Mouse (Mus musculus) cortical plate, adult 2 months (tissue): Measurements from ENCODE around the gene 1500009C09Rik. TPM values are rescaled to one million over a fixed set of nuclear protein-coding genes. Genes with fewer than 3 reads are reported as not detected.

Experiments
- H3K27ac ChIP-seq: fragments of 200-500 bp; 2 replicates; pipeline ENCODE4 v1.5.1; 2012; ENCODE audit warnings: low read length, control low read depth, inconsistent platforms; ENCODE audit not compliant: insufficient read depth
- H3K4me1 ChIP-seq: fragments of 200-500 bp; 2 replicates; pipeline ENCODE4 v1.6.1; 2011; ENCODE audit warnings: low read length; ENCODE audit not compliant: control insufficient read depth, insufficient read depth
- H3K4me3 ChIP-seq: fragments of 200-500 bp; 2 replicates; pipeline ENCODE4 v1.5.1; 2011; ENCODE audit warnings: mild to moderate bottlenecking, low read length, control low read depth; ENCODE audit not compliant: insufficient read depth
- CTCF ChIP-seq: fragments of 200-500 bp; IDR thresholded peaks from 2 replicates; pipeline ENCODE4 v1.5.1; 2011; ENCODE audit warnings: mild to moderate bottlenecking, control low read depth, low read length; ENCODE audit not compliant: insufficient read depth; ENCODE audit errors: extremely low read depth
- POLR2A ChIP-seq: fragments of 200-500 bp; IDR thresholded peaks from 2 replicates; pipeline ENCODE4 v1.6.1; 2011; ENCODE audit warnings: mild to moderate bottlenecking, low read length, control low read depth; ENCODE audit not compliant: insufficient read depth; ENCODE audit errors: extremely low read depth
- polyA plus RNA-seq: library from polyadenylated mRNA; depleted of rRNA; stranded (reverse); fragments of >200 nt; gene quantifications from 2 replicates; pipeline ENCODE4 v1.2.3, GENCODE M21; 2012

The 1500009C09Rik gene
- polyA plus RNA-seq, 1 experiment, result 155 TPM

DNA sequence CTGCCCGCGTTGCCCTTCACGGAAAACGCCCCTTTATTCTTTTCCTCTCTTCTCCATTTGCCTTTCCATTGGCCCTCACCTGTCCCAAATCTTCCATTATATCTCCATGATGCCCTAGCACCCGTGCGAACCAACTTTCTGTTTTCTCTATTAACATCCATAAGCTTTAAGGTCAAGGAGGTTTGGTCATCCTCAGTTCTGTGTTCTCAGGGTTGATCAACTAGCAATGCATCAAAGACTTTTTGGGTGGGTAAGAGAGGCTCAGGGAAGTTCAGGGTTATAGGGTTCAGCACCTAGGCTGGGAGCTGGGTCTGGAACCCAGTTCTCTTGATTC is 22.4 kb downstream of the 1500009C09Rik start, which contains the start of gene Sept3:
Gene Sept3 (plus strand): TSS at position 301 of the 334 bp plus-strand sequence.
- Histone ChIP-seq H3K4me3 (peak within 1 kb of the TSS; percentile 87), H3K27ac (peak within 1 kb of the TSS; percentile 79), H3K4me1 (peaks cover 7% of the 10 kb centered on the region)
- TF ChIP-seq CTCF (no peak), POLR2A (no peak)

DNA sequence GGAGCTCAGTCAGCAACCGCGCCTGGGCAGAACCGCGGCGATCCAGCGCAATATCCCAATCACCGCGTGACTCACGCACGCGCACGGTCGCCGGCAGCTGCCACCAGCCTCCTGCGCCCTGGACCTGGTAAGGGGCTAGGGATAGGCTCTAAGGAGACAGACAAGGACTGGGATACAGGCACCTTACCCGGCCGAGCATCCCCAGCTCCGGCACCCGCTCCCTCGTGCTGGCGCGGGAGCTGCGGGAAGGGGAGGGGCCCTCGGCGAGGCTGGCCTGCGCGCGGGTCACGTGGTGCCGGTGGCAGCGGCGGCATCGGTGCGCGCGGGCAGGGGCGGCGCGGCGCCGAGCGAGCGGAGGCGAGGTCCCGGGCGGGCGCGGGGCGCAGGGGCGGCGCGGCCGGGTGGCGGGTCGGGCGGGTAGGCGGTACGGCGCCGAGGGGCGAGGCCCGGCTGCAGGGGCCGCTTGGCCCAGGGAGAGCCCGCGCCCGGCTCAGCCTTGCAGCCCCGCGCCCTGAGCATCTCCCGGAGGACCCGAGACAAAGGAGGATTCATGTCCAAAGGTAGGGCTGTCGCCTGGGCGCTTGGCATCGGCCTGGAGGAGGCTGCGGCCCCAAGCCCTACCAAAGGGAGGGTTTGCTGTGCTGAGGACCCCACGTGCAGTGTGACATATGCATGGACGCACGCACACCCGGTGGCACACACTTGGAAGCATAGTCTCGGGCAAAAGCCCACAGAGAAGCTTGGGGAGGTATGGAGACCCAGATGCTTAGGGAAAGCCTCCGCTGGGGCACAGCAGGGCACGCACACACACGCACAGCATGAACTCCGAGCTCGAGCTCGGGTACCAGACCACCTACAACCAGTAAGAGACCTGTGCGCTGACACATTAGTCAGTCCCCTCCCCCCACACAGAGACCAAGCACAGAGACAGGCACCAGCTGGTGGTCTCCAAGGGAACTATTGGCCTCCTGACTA is 23.0 kb downstream of the 1500009C09Rik start:
- Histone ChIP-seq H3K4me1 (peaks cover 7% of the 10 kb centered on the region), H3K4me3 (peak overlapping the region; percentile 87), H3K27ac (peak overlapping the region; percentile 79)
- TF ChIP-seq CTCF, result no peak
- peak; percentile 74 for TF ChIP-seq POLR2A

DNA sequence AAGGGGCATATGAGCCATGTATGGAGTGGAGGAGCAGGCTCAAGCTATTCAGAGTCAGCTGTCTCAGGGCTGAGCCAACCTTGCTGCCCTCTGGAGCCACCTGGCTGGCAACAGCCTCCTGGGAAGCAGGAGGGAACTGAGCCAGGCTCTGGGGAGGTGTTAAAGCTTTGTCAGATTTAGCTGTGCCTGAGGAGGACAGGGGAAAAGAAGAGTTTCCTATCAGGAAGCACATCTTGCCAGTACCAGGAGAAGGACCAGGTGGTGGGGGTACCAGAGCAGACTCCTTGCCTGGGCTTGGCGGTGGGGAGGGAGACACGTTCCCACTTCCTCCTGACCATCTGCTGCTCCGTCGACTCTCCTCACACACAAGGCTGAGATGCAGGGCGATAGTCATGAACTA is 25.4 kb downstream of the 1500009C09Rik start:
- 0 out of 2 replicates have a peak overlapping the region, but pooled peaks have one; percentile 9 for H3K27ac ChIP-seq
- no peak for TF ChIP-seq CTCF
- no peak for TF ChIP-seq POLR2A
- H3K4me3 ChIP-seq, result no peak overlapping the region; the same call in 1 of the 2 replicates
- H3K4me1 ChIP-seq, result peaks cover 9% of the 10 kb centered on the region

DNA sequence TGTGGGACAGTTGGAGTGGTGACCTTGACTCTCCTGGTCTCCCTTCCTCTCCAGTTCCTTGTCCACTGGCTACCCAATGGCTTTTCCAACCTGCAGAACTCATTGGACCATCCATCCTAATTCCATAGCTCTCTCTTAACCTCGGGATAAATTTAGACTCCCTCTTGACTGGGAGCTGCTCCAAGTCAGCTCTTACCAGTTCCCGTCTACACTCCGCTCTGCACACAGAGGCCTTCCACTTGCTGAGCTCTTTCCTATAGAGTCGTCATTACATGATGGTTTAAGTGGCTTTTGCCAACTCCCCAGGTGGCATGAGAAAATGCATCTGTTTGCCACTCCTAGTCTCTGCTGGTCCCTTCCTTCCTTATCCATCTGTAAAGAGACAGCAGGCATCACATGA is 28.4 kb downstream of the 1500009C09Rik start:
- Histone ChIP-seq H3K4me1 (peaks cover 9% of the 10 kb centered on the region), H3K27ac (no peak overlapping the region)
- TF ChIP-seq POLR2A, result no peak
- no peak for TF ChIP-seq CTCF

DNA sequence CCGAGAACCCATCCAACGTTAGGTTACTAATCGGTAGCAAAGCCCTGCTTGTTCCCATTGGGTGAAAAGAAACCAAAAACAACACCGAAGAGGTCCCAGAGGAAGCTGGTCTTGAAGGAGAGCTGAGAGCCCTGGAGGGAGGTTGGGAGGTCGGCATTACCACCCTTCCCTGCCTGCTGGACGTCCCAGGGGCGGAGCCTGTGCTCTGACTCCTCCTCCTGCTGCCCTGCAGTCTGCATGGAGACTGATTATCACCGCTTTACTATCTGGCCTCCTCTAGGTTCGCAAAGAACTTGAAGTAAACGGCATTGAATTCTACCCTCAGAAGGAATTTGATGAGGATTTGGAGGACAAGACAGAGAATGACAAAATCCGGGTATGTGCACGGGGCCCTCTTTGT is 34.0 kb downstream of the 1500009C09Rik start:
- no peak for TF ChIP-seq POLR2A
- TF ChIP-seq CTCF, result no peak
- H3K4me1 ChIP-seq, result no peaks in the 10 kb centered on the region

More for the DNA sequence above, 28.4 kb downstream of the 1500009C09Rik start:
- H3K4me3 ChIP-seq, result no peak overlapping the region

DNA sequence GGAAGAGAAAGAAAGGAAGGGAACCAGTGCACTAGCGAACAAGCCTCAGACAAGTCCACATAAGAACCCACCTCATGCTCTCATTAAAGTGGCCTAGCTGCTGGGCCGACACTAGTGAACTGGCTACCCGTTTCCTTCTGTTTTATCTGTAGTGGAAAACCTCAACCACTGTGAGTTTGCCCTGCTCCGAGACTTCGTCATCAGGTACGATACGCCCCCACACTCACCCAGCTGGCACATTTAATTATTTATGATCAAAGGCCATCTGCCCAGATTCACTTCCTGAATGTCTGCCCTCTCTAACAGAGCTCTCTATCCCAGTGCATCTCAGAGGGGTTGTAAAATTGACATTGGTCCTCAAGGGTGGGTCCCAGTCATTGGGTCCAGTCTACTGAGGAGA is 38.1 kb downstream of the 1500009C09Rik start:
- Histone ChIP-seq H3K4me1 (peaks cover 4% of the 10 kb centered on the region; the same call in 1 of the 2 replicates), H3K27ac (no peak overlapping the region), H3K4me3 (no peak overlapping the region)
- TF ChIP-seq CTCF (no peak), POLR2A (no peak)

More for the DNA sequence above, 34.0 kb downstream of the 1500009C09Rik start:
- no peak overlapping the region for H3K27ac ChIP-seq
- no peak overlapping the region for H3K4me3 ChIP-seq

DNA sequence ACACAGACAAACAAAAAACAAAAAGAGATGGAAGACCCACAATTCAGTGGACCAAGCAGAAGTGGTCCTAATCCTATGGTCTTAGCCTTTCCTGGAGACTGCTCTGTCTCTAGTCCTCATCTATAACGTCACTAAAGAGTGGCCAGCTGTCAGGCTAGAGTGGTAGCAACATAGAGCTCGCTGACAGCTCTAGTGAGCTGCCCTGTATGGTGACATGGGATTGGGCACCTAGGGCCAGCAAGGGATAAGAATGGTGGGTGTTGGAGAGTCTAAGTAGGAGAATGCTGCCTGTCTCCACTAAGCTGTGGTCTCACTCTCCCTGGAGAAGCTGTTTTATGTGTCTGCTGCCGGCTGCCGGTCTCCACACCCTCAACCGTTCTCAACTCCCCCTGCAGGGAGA is 40.7 kb downstream of the 1500009C09Rik start:
- H3K27ac ChIP-seq, result no peak overlapping the region
- peaks cover 4% of the 10 kb centered on the region; the same call in 1 of the 2 replicates for H3K4me1 ChIP-seq
- TF ChIP-seq CTCF, result no peak
- no peak overlapping the region for H3K4me3 ChIP-seq

DNA sequence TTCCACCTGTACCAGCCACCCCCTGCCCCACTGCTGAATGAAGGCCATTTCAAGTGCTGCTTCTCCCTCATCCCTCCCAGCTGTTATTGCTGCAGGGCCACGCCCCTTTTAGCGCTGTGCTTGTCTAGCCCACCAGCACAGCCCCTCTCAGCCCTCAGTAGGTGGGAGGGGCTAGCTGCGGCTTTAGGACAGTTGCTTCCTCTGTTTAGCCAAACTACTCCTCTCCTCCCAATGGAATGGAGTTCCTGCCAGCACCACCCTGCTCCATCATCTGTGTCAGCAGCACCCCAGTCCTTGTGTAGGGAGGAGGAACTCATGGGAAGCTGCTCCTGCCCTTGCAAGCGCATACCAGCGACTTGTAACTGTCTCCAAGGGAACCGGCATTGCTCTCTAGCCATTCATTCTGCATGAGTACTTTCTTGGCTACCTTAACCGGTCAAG is 41.1 kb downstream of the 1500009C09Rik start:
- Histone ChIP-seq H3K4me1 (peaks cover 4% of the 10 kb centered on the region; the same call in 1 of the 2 replicates), H3K4me3 (no peak overlapping the region), H3K27ac (no peak overlapping the region)
- TF ChIP-seq POLR2A (no peak), CTCF (no peak)

DNA sequence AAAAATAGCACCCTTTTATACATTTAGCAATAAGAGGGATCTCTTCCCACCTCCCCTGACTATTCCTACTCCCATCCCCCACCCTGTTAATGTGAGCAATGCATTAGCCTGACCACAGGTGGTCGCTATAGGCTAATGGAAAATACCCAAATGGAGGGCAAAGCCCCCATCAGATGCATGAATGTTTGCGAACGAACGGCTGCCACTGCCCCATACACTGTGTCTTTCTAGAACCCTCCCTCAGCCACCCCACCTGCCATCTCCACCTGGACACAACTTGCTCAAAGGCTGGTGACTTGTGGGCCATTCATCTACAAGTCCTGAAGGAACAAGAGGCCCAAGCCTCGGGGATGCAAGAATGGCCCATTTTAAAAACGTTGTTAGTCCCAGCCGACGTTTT is 41.9 kb downstream of the 1500009C09Rik start:
- Histone ChIP-seq H3K4me3 (no peak overlapping the region), H3K27ac (no peak overlapping the region)
- TF ChIP-seq CTCF, result peak; percentile 48; the same call in 1 of the 2 replicates
- no peak for TF ChIP-seq POLR2A

DNA sequence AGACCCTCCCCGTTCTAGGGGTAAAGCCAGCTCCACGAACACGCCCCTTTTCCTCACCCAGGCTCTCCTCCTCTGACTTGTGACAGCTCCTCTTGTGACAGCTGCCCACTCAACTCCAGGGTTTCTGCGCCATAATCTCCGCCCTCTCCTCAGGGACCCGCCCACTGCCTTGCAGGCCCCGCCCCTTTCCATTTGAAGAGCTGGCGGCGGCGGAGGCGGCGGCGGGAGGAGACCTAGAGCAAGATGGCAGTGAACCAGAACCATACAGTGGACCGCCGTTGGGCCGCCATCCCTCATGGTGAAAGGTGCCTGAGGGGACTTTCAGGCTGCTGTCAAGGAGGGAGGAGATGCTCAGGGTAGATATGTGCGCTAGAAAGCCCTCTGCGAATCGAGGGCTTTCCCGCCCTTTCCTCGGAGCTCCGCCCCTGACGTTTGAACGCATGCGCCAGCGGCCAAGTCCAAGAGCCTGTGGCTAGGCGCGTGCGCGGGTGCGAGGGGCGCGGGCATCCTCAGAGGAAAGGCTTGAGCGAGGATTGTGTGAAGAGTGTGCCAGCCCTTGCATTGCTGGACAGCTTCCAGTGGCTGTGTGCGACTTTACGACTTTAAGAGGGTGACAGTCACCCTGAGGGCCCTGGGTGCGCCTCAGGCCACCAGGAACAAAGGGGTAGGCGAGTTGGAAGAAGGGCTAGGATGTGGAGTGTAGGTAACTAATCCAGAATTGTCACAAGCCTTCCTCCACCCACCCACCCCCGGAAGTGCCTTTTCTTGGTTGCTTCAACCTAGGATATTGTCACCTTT is 46.8 kb downstream of the 1500009C09Rik start, which contains the start of gene Wbp2nl:
Gene Wbp2nl (plus strand): TSS at position 191 of the 798 bp plus-strand sequence.
- Histone ChIP-seq H3K4me1 (no peaks in the 10 kb centered on the region), H3K27ac (no peak within 1 kb of the TSS), H3K4me3 (no peak within 1 kb of the TSS)
- TF ChIP-seq CTCF (no peak), POLR2A (no peak)

More for the DNA sequence above, 41.9 kb downstream of the 1500009C09Rik start:
- H3K4me1 ChIP-seq, result peaks cover 4% of the 10 kb centered on the region; the same call in 1 of the 2 replicates
